15 mouse cellular contexts compared by ENCODE assay signal in genomic region chr1:119321799-119322198, GRCm38 (mm10).
A peak's percentile ranks its signal among the peaks of the same experiment; 100 is the strongest.
DNase-seq lines count a peak whose midpoint lies in the region; ATAC-seq lines count a peak whose summit lies in the region.
"Had no signal": no experiment of that assay in that cellular context is flagged by ENCODE, and none has a peak within 500 bp of the region (broad histone marks: within the 10 kb centered on the region; RNA-seq: fewer than 3 reads in every experiment).

No protein-coding gene starts in this region.

- DNase-seq in heart, adult 11 months: peak; percentile 97
- no peak for DNase-seq in heart, postnatal 4 days
- peak; percentile 37 for DNase-seq in ES-CJ7 (ENCODE audit: low read depth, low spot score)
- DNase-seq in heart, postnatal 14 days: peak; percentile 28 to 32
- DNase-seq in lung, postnatal 14 days: peak; percentile 37
- DNase-seq in layer of hippocampus, postnatal 14 days (ENCODE audit: low spot score in 2 of 2): no peak
- no peak for DNase-seq in neural tube, embryonic 10.5 days (ENCODE audit: extremely low spot score, low spot score)
- DNase-seq: adrenal gland, postnatal 36 days; cerebellum, postnatal 10 days; forebrain, postnatal 0 days; kidney, postnatal 14 days; right cerebral cortex, postnatal 4 days; thymus, postnatal 25 days had no signal

- intact Hi-C loops in heart, postnatal 14 days (cut with DNase I): no loop called here

- no peak for ATAC-seq in inflammation-experienced regulatory T-cells, adult 6 months
- ATAC-seq: activated CD4-positive, CD25-positive, alpha-beta regulatory T cell, adult 4 months; forebrain, postnatal 0 days had no signal

Comparison
In these comparisons a context has a peak if more than half of its experiments do, and no peak if none do; other contexts are left out.
1. DNase-seq: peak in heart, adult 11 months (single experiment), ES-CJ7 (single experiment), heart, postnatal 14 days (2 of 2) and lung, postnatal 14 days (single experiment); none in heart, postnatal 4 days (single experiment), layer of hippocampus, postnatal 14 days (0 of 2) and neural tube, embryonic 10.5 days (single experiment).